Mouse (Mus musculus) MEL (cell line): ENCODE measurements around the gene Klhl31. TPM values are rescaled to one million over a fixed set of nuclear protein-coding genes. Genes with fewer than 3 reads are reported as not detected.

Source experiments
- DNase-seq: peaks from one replicate; pipeline ENCODE4 v3.0.0; 2011; ENCODE audit warnings: low read depth, low spot score
- H3K27ac ChIP-seq: 2 replicates; pipeline ENCODE4 v1.5.1; 2012; ENCODE audit warnings: low read depth, mild to moderate bottlenecking, control low read depth, low read length, moderate library complexity; ENCODE audit not compliant: control insufficient read depth
- H3K27me3 ChIP-seq, 2 experiments: fragments of 150-350 bp in 1 of 2; sonication (generic) in 1 of 2; 2 replicates each; pipeline ENCODE4 v1.6.1; 2012; ENCODE audit warnings: low read length in 2 of 2, mild to moderate bottlenecking in 2 of 2, improper control_type of control experiment in 1 of 2, moderate library complexity in 1 of 2; ENCODE audit not compliant: insufficient read depth in 2 of 2, control insufficient read depth in 1 of 2
- H3K36me3 ChIP-seq, 2 experiments: 2 replicates each; pipeline ENCODE4 v1.6.1; 2012 to 2014; ENCODE audit warnings: low read length in 2 of 2, improper control_type of control experiment in 1 of 2, inconsistent platforms in 1 of 2, mild to moderate bottlenecking in 1 of 2; ENCODE audit not compliant: insufficient read depth in 2 of 2, control insufficient read depth in 1 of 2
- H3K4me1 ChIP-seq, 2 experiments: fragments of 150-350 bp in 1 of 2; sonication (generic) in 1 of 2; 2 replicates each; pipeline ENCODE4 v1.6.1; 2012; ENCODE audit warnings: low read length in 2 of 2, improper control_type of control experiment in 1 of 2, mild to moderate bottlenecking in 1 of 2; ENCODE audit not compliant: insufficient read depth in 2 of 2, control insufficient read depth in 1 of 2
- H3K4me3 ChIP-seq, 2 experiments: fragments of 150-350 bp in 1 of 2; sonication (generic) in 1 of 2; 2 replicates each; pipeline ENCODE4 v1.5.1; 2012; ENCODE audit warnings: low read depth in 2 of 2, low read length in 2 of 2, mild to moderate bottlenecking in 2 of 2, moderate library complexity in 2 of 2, control low read depth in 1 of 2, improper control_type of control experiment in 1 of 2; ENCODE audit not compliant: control insufficient read depth in 1 of 2, insufficient read depth in 1 of 2
- H3K79me2 ChIP-seq: 2 replicates; pipeline ENCODE4 v1.6.1; 2012; ENCODE audit warnings: mild to moderate bottlenecking, low read length, moderate library complexity; ENCODE audit not compliant: control insufficient read depth, poor library complexity, insufficient read depth
- H3K9ac ChIP-seq: 2 replicates; pipeline ENCODE4 v1.6.1; 2012; ENCODE audit warnings: low read depth, mild to moderate bottlenecking, control low read depth, low read length, moderate library complexity; ENCODE audit not compliant: control insufficient read depth, poor library complexity, severe bottlenecking
- H3K9me3 ChIP-seq: fragments of 150-350 bp; sonication (generic); replicated peaks from 2 replicates; pipeline ENCODE4 v1.6.1; 2012; ENCODE audit warnings: mild to moderate bottlenecking, low read length, improper control_type of control experiment, moderate library complexity; ENCODE audit not compliant: insufficient read depth
- BHLHE40 ChIP-seq: IDR thresholded peaks from 2 replicates; pipeline ENCODE4 v1.6.1; 2012; ENCODE audit warnings: low read depth, mild to moderate bottlenecking, inconsistent platforms, low read length, improper control_type of control experiment, borderline replicate concordance
- CHD2 ChIP-seq: IDR thresholded peaks from 2 replicates; pipeline ENCODE4 v1.6.1; 2011; ENCODE audit warnings: low read length, improper control_type of control experiment
- CTCF ChIP-seq, 3 experiments: IDR thresholded peaks in 2 of 3; conservative IDR thresholded peaks in 1 of 3; 2 replicates each; pipeline ENCODE4 v1.5.1; 2011 to 2012; ENCODE audit warnings: low read length in 3 of 3, low read depth in 2 of 3, mild to moderate bottlenecking in 2 of 3, improper control_type of control experiment in 1 of 3, inconsistent platforms in 1 of 3, mixed read lengths in 1 of 3, moderate library complexity in 1 of 3; ENCODE audit not compliant: control insufficient read depth in 1 of 3, insufficient read depth in 1 of 3, poor library complexity in 1 of 3, severe bottlenecking in 1 of 3
- ELF1 ChIP-seq: IDR thresholded peaks from 2 replicates; pipeline ENCODE4 v1.6.1; 2014; ENCODE audit warnings: low read depth, mild to moderate bottlenecking, inconsistent platforms, low read length, improper control_type of control experiment, moderate library complexity
- EP300 ChIP-seq, 2 experiments: IDR thresholded peaks; 2 replicates each; pipeline ENCODE4 v1.6.1; 2011; ENCODE audit warnings: improper control_type of control experiment in 2 of 2, low read length in 2 of 2, low read depth in 1 of 2, mild to moderate bottlenecking in 1 of 2
- HCFC1 ChIP-seq: IDR thresholded peaks from 2 replicates; pipeline ENCODE4 v1.6.1; 2012; ENCODE audit warnings: low read depth, mild to moderate bottlenecking, inconsistent platforms, low read length, improper control_type of control experiment, moderate library complexity
- KAT2A ChIP-seq: conservative IDR thresholded peaks from 2 replicates; pipeline ENCODE4 v1.6.1; 2012; ENCODE audit warnings: low read depth, low read length, improper control_type of control experiment, inconsistent platforms
- MAFK ChIP-seq: IDR thresholded peaks from 2 replicates; pipeline ENCODE4 v1.6.1; 2011; ENCODE audit warnings: low read depth, mild to moderate bottlenecking, low read length, improper control_type of control experiment, borderline replicate concordance
- MYB ChIP-seq: IDR thresholded peaks from 2 replicates; pipeline ENCODE4 v1.6.1; 2011; ENCODE audit warnings: mild to moderate bottlenecking, low read depth, low read length, improper control_type of control experiment
- POLR2AphosphoS2 ChIP-seq: IDR thresholded peaks from 2 replicates; pipeline ENCODE4 v1.6.1; 2011; ENCODE audit warnings: low read length, improper control_type of control experiment
- SIN3A ChIP-seq: IDR thresholded peaks from 2 replicates; pipeline ENCODE4 v1.6.1; 2012; ENCODE audit warnings: low read length, improper control_type of control experiment, inconsistent platforms
- TAL1 ChIP-seq: IDR thresholded peaks from 2 replicates; pipeline ENCODE4 v1.6.1; 2012; ENCODE audit warnings: mild to moderate bottlenecking, inconsistent platforms, low read length, moderate library complexity, mixed read lengths
- TBP ChIP-seq: IDR thresholded peaks from 2 replicates; pipeline ENCODE4 v1.8.0; 2011; ENCODE audit warnings: low read depth, low read length, improper control_type of control experiment
- USF1 ChIP-seq: IDR thresholded peaks from 2 replicates; pipeline ENCODE4 v1.6.1; 2014; ENCODE audit warnings: low read depth, mild to moderate bottlenecking, inconsistent platforms, low read length, improper control_type of control experiment, moderate library complexity
- USF2 ChIP-seq, 2 experiments: IDR thresholded peaks; 2 replicates each; pipeline ENCODE4 v1.6.1; 2011 to 2012; ENCODE audit warnings: improper control_type of control experiment in 2 of 2, low read length in 2 of 2, borderline replicate concordance in 1 of 2, inconsistent platforms in 1 of 2, low read depth in 1 of 2, mild to moderate bottlenecking in 1 of 2; ENCODE audit not compliant: insufficient read depth in 1 of 2
- ZC3H11A ChIP-seq: IDR thresholded peaks from 2 replicates; pipeline ENCODE4 v1.6.1; 2012; ENCODE audit warnings: low read depth, mild to moderate bottlenecking, inconsistent platforms, low read length, improper control_type of control experiment
- ZMIZ1 ChIP-seq: IDR thresholded peaks from 2 replicates; pipeline ENCODE4 v1.6.1; 2012; ENCODE audit warnings: low read depth, mild to moderate bottlenecking, inconsistent platforms, low read length, improper control_type of control experiment, moderate library complexity
- ZNF384 ChIP-seq: IDR thresholded peaks from 2 replicates; pipeline ENCODE4 v1.6.1; 2012; ENCODE audit warnings: low read depth, mild to moderate bottlenecking, inconsistent platforms, low read length, improper control_type of control experiment
- polyA plus RNA-seq, 2 experiments: library from polyadenylated mRNA; stranded (reverse) in 1 of 2; unstranded in 1 of 2; fragments of >175 nt in 1 of 2; fragments of >200 nt in 1 of 2; gene quantifications; 2 replicates each; pipeline versions ENCODE4 v1.2.1 to v1.2.4; 2012; ENCODE audit warnings: low replicate concordance in 2 of 2, low read depth in 1 of 2; ENCODE audit not compliant: insufficient read length in 2 of 2, insufficient read depth in 1 of 2, missing spikeins in 1 of 2
- total RNA-seq: library from RNA; depleted of rRNA; stranded (reverse); fragments of 300-350 nt; gene quantifications from 2 replicates; pipeline ENCODE4 v1.2.3, GENCODE M21; 2012

The Klhl31 gene
- total and polyA plus RNA-seq, 3 experiments: not detected

GRCm38 (mm10) chr9:77662917-77663316 lies 26.6 kb downstream of the Klhl31 start:
- DNase-seq: no peak
- H3K9me3 ChIP-seq: no peaks in the 10 kb centered on the region
- no peaks in the 10 kb centered on the region for H3K79me2 ChIP-seq

GRCm38 (mm10) chr9:77670095-77670494 lies 33.8 kb downstream of the Klhl31 start:
- no peak for TF ChIP-seq SIN3A
- no peak for TF ChIP-seq KAT2A
- no peak for TF ChIP-seq TBP
- TF ChIP-seq ZC3H11A: no peak
- TF ChIP-seq USF2 (IDR thresholded peaks at IDR 0.05; ENCODE audit: borderline replicate concordance in 1 of 2, insufficient read depth in 1 of 2, low read depth in 1 of 2, low read length in 2 of 2): no peak
- TF ChIP-seq MYB: no peak
- TF ChIP-seq HCFC1: no peak
- no peak for TF ChIP-seq ELF1
- no peak for TF ChIP-seq BHLHE40
- TF ChIP-seq MAFK: no peak
- no peak for TF ChIP-seq TAL1
- TF ChIP-seq ZMIZ1: no peak
- TF ChIP-seq, all 39 proteins: peak for 0
- no peak for DNase-seq

More at GRCm38 (mm10) chr9:77662917-77663316, 26.6 kb downstream of the Klhl31 start:
- Histone ChIP-seq H3K36me3 (no peaks in the 10 kb centered on the region), H3K4me1 (no peaks in the 10 kb centered on the region), H3K27me3 (peaks cover 0 to 2% of the 10 kb centered on the region in 2 experiments; a peak in 3 of 4 replicates), H3K9ac (no peak overlapping the region), H3K4me3 (no peak overlapping the region), H3K27ac (no peak overlapping the region)
- TF ChIP-seq USF1 (no peak), CHD2 (no peak), POLR2AphosphoS2 (no peak), ZNF384 (no peak), CTCF (IDR thresholded peaks at IDR 0.05 in 2 of 3, conservative IDR thresholded peaks at IDR 0.05 in 1 of 3; ENCODE audit: control insufficient read depth in 1 of 3, insufficient read depth in 1 of 3, low read depth in 2 of 3, low read length in 3 of 3, poor library complexity in 1 of 3, severe bottlenecking in 1 of 3) (no peak), EP300 (IDR thresholded peaks at IDR 0.05; ENCODE audit: low read depth in 1 of 2, low read length in 2 of 2) (no peak)

More at GRCm38 (mm10) chr9:77670095-77670494, 33.8 kb downstream of the Klhl31 start:
- Histone ChIP-seq H3K79me2 (no peaks in the 10 kb centered on the region), H3K27me3 (no peaks in the 10 kb centered on the region; a peak in 2 of 4 replicates), H3K27ac (no peak overlapping the region), H3K4me3 (no peak overlapping the region), H3K36me3 (no peaks in the 10 kb centered on the region), H3K9me3 (no peaks in the 10 kb centered on the region), H3K9ac (no peak overlapping the region), H3K4me1 (no peaks in the 10 kb centered on the region)
